Mouse (Mus musculus) C2C12 (cell line): Measurements from ENCODE around the gene Tuba1a. TPM values are rescaled to one million over a fixed set of nuclear protein-coding genes. Genes with fewer than 3 reads are reported as not detected.
"Not testable (repeated sequence)": the region's sequence is repeated elsewhere in the genome, so short reads cannot be mapped to it uniquely, and the experiment has no call there.

ENCODE experiments used
- H3K27me3 ChIP-seq: one replicate; pipeline ENCODE4 v1.6.1; 2011; ENCODE audit not compliant: control insufficient read depth, insufficient read depth, insufficient read length
- H3K36me3 ChIP-seq: one replicate; pipeline ENCODE4 v1.6.1; 2011; ENCODE audit not compliant: control insufficient read depth, insufficient read depth
- H3K4me3 ChIP-seq: one replicate; pipeline ENCODE4 v1.5.1; 2011; ENCODE audit warnings: mild to moderate bottlenecking, control low read depth; ENCODE audit not compliant: poor library complexity, insufficient read depth, severe bottlenecking
- H3K79me2 ChIP-seq: one replicate; pipeline ENCODE4 v1.6.1; 2011; ENCODE audit not compliant: control insufficient read depth, insufficient read depth
- H3K79me3 ChIP-seq: one replicate; pipeline ENCODE4 v1.6.1; 2011; ENCODE audit warnings: low read depth, control low read depth
- H3ac ChIP-seq: one replicate; pipeline ENCODE3; 2011; ENCODE audit warnings: low read depth; ENCODE audit not compliant: control insufficient read depth, insufficient read length
- CEBPB ChIP-seq: IDR thresholded peaks from one replicate; pipeline ENCODE4 v1.6.1; 2011; ENCODE audit warnings: low read depth, mild to moderate bottlenecking, control low read depth, moderate library complexity
- CTCF ChIP-seq: IDR thresholded peaks from one replicate; pipeline ENCODE4 v1.5.1; 2011; ENCODE audit not compliant: control insufficient read depth, insufficient read depth, insufficient read length
- FOSL1 ChIP-seq: IDR thresholded peaks from one replicate; pipeline ENCODE4 v1.8.0; 2011; ENCODE audit warnings: mild to moderate bottlenecking, low read length; ENCODE audit not compliant: poor library complexity, insufficient read depth, severe bottlenecking
- MAX ChIP-seq: IDR thresholded peaks from one replicate; pipeline ENCODE4 v1.6.1; 2011; ENCODE audit warnings: mild to moderate bottlenecking, control low read depth
- MYOD1 ChIP-seq: IDR thresholded peaks from one replicate; pipeline ENCODE4 v1.6.1; 2011; ENCODE audit warnings: low read depth; ENCODE audit not compliant: control insufficient read depth, insufficient read length
- MYOG ChIP-seq: IDR thresholded peaks from one replicate; pipeline ENCODE4 v1.6.1; 2011; ENCODE audit not compliant: control insufficient read depth, insufficient read length; ENCODE audit errors: extremely low read depth
- USF1 ChIP-seq: IDR thresholded peaks from one replicate; pipeline ENCODE4 v1.6.1; 2011; ENCODE audit warnings: low read depth, mild to moderate bottlenecking, control low read depth, moderate library complexity
- polyA plus RNA-seq: library from polyadenylated mRNA; unstranded; fragments of >200 nt; fragmentation: generic; extraction: Trizol; gene quantifications from one replicate; pipeline ENCODE4 v1.2.1, GENCODE M21; 2012; ENCODE audit warnings: missing spikeins

Gene Tuba1a
- polyA plus RNA-seq, 1 experiment = 2,758 TPM

- no peaks in the 10 kb centered on the region for H3K27me3 ChIP-seq
- peak overlapping the region; percentile 56 for H3ac ChIP-seq
- peaks cover 22% of the 10 kb centered on the region for H3K79me3 ChIP-seq
- peaks cover 26% of the 10 kb centered on the region for H3K79me2 ChIP-seq
- peaks cover 27% of the 10 kb centered on the region for H3K36me3 ChIP-seq
- no peak for TF ChIP-seq CTCF
- TF ChIP-seq FOSL1 = no peak
- no peak for TF ChIP-seq MAX
- no peak for TF ChIP-seq USF1
- TF ChIP-seq MYOD1 = no peak
- no peak for TF ChIP-seq MYOG
- no peak for TF ChIP-seq CEBPB
- peak overlapping the region; percentile 99 for H3K4me3 ChIP-seq
Measured at GRCm38 (mm10) chr15:98952751-98953400, 627 bp downstream of the Tuba1a start.

- Histone ChIP-seq H3K27me3 (no peaks in the 10 kb centered on the region), H3K79me3 (peaks cover 22% of the 10 kb centered on the region), H3K4me3 (peak overlapping the region; percentile 99), H3K36me3 (peaks cover 27% of the 10 kb centered on the region), H3ac (peak overlapping the region; percentile 87), H3K79me2 (peaks cover 26% of the 10 kb centered on the region)
- TF ChIP-seq FOSL1 (no peak), MAX (peak; percentile 38)
Measured at GRCm38 (mm10) chr15:98952063-98952455, 1.4 kb downstream of the Tuba1a start.

- Histone ChIP-seq H3K36me3 (peaks cover 27% of the 10 kb centered on the region), H3K79me3 (peaks cover 22% of the 10 kb centered on the region), H3ac (peak overlapping the region; percentile 87), H3K79me2 (peaks cover 26% of the 10 kb centered on the region), H3K4me3 (peak overlapping the region; percentile 99)
- H3K27me3 ChIP-seq = not testable (repeated sequence)
Measured at GRCm38 (mm10) chr15:98951122-98952062, 2.1 kb downstream of the Tuba1a start.

GRCm38 (mm10) chr15:98949607-98949892 is 4.0 kb downstream of the Tuba1a start:
- no peak for TF ChIP-seq FOSL1
- no peak for TF ChIP-seq MYOD1
- no peak for TF ChIP-seq USF1
- TF ChIP-seq CTCF = no peak
- no peak for TF ChIP-seq MAX
- no peak for TF ChIP-seq MYOG
- no peak overlapping the region for H3ac ChIP-seq
- H3K79me2 ChIP-seq = peaks cover 26% of the 10 kb centered on the region
- peaks cover 22% of the 10 kb centered on the region for H3K79me3 ChIP-seq
- no peaks in the 10 kb centered on the region for H3K27me3 ChIP-seq
- H3K4me3 ChIP-seq = no peak overlapping the region
- H3K36me3 ChIP-seq = peaks cover 27% of the 10 kb centered on the region

GRCm38 (mm10) chr15:98948857-98949606 is 4.5 kb downstream of the Tuba1a start:
- Histone ChIP-seq H3K79me2 (peaks cover 26% of the 10 kb centered on the region), H3K79me3 (peaks cover 22% of the 10 kb centered on the region), H3K4me3 (no peak overlapping the region), H3K27me3 (no peaks in the 10 kb centered on the region), H3K36me3 (peaks cover 27% of the 10 kb centered on the region), H3ac (no peak overlapping the region)
- no peak for TF ChIP-seq USF1
- no peak for TF ChIP-seq CEBPB
- no peak for TF ChIP-seq CTCF
- TF ChIP-seq MAX = no peak
- TF ChIP-seq MYOG = no peak
- TF ChIP-seq FOSL1 = no peak
- no peak for TF ChIP-seq MYOD1

GRCm38 (mm10) chr15:98948382-98948781 is 5.1 kb downstream of the Tuba1a start:
- no peak overlapping the region for H3ac ChIP-seq
- H3K79me2 ChIP-seq = peaks cover 26% of the 10 kb centered on the region
- TF ChIP-seq CTCF = no peak
- no peak for TF ChIP-seq USF1
- no peak for TF ChIP-seq MYOG
- TF ChIP-seq FOSL1 = no peak
- no peak for TF ChIP-seq CEBPB
- no peak for TF ChIP-seq MYOD1
- peaks cover 22% of the 10 kb centered on the region for H3K79me3 ChIP-seq
- H3K4me3 ChIP-seq = no peak overlapping the region
- H3K27me3 ChIP-seq = no peaks in the 10 kb centered on the region
- peaks cover 27% of the 10 kb centered on the region for H3K36me3 ChIP-seq
